ENCODE assay signal across 9 mouse cellular contexts in the genomic region with DNA sequence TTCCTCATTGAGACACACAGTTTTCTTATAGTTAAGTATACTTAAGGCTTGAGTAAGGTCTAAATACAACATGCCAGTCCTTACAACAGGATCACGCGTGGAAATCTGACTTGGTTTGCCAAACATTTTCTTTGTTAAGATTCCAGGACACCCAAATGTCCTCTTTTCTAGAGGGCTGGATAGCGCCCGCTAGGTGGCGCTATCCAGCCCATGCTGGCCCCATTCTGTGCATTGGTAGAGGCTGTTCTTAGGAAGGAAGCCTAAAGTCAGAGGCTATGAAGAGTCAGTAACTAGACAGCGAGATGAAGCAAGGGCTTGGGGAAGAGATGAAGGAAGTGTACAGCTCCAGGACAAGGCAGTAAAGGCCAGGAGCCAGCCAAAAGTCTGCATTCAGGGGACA. TPM values are rescaled to one million over a fixed set of nuclear protein-coding genes. Genes with fewer than 3 reads are reported as not detected.
DNase-seq lines count a peak whose midpoint lies in the region; TF ChIP-seq lines count a peak whose summit lies in the region.
"Had no signal": no experiment of that assay in that cellular context is flagged by ENCODE, and none has a peak within 500 bp of the region (broad histone marks: within the 10 kb centered on the region; RNA-seq: fewer than 3 reads in every experiment).

No protein-coding gene starts in this region.

- 22% methylated on average over 6 of the region's 6 CpGs for WGBS in forebrain, embryonic 10.5 days

- no peak overlapping the region for H3K4me2 ChIP-seq in CH12.LX (ENCODE audit: insufficient read depth, low read depth, poor library complexity, severe bottlenecking)
- H3K4me2 ChIP-seq: limb, embryonic 15.5 days had no signal

- no peak overlapping the region for H3K9ac ChIP-seq in CH12.LX (ENCODE audit: insufficient read depth, low read depth)
- H3K9ac ChIP-seq: limb, embryonic 15.5 days had no signal

- no peaks in the 10 kb centered on the region for H3K9me3 ChIP-seq in CH12.LX (replicated peaks; ENCODE audit: low read length)
- no peaks in the 10 kb centered on the region for H3K9me3 ChIP-seq in forebrain, embryonic 10.5 days
- H3K9me3 ChIP-seq: limb, embryonic 15.5 days had no signal

- TF ChIP-seq EP300 in CH12.LX (IDR thresholded peaks at IDR 0.05; ENCODE audit: low read length): no peak

- in situ Hi-C loops in CH12.LX (cut with MboI; ENCODE audit: low pct_ligation_motif_present, low pct_unique_long_range_greater_than_20kb, low sequenced_read_pairs): loop anchor here (25.0 kb wide), 2 partner anchors 149 to 449 kb away; no protein-coding TSS in a partner anchor

- H3K4me1 ChIP-seq in CH12.LX (ENCODE audit: control insufficient read depth in 1 of 2, insufficient read depth in 2 of 2): peaks cover 0 to 35% of the 10 kb centered on the region in 2 experiments; a peak in 3 of 4 replicates
- H3K4me1 ChIP-seq in forebrain, embryonic 10.5 days: peaks cover 22% of the 10 kb centered on the region

- TF ChIP-seq RAD21 in CH12.LX (IDR thresholded peaks at IDR 0.05; ENCODE audit: low read depth, low read length): peak; percentile 53

- no peak overlapping the region for H3K27ac ChIP-seq in CH12.LX (ENCODE audit: insufficient read depth, low read depth)
- no peak overlapping the region for H3K27ac ChIP-seq in forebrain, embryonic 10.5 days
- H3K27ac ChIP-seq: limb, embryonic 15.5 days had no signal

- H3K79me2 ChIP-seq in CH12.LX (replicated peaks; ENCODE audit: control insufficient read depth, extremely low read depth, insufficient read depth, poor library complexity, severe bottlenecking): no peaks in the 10 kb centered on the region

- DNase-seq in kidney, postnatal 10 days: peak; percentile 31
- DNase-seq in kidney, adult 18-20 months: no peak
- DNase-seq in CH12.LX (ENCODE audit: extremely low read depth): no peak
- DNase-seq in adipocyte (ENCODE audit: low spot score): peak; percentile 34
- DNase-seq in mesoderm, embryonic 11.5 days (ENCODE audit: low read depth, low spot score): peak; percentile 54
- no peak for DNase-seq in cerebellum, postnatal 10 days
- no peak for DNase-seq in forebrain, embryonic 10.5 days (ENCODE audit: extremely low spot score, low spot score)
- DNase-seq in urinary bladder, postnatal 4 days (ENCODE audit: low spot score in 2 of 2): no peak

- TF ChIP-seq POLR2A in CH12.LX (IDR thresholded peaks at IDR 0.05; ENCODE audit: low read depth, low read length): no peak

- H3K36me3 ChIP-seq in CH12.LX (replicated peaks in 1 of 2; ENCODE audit: control insufficient read depth in 1 of 2, insufficient read depth in 1 of 2, low read length in 1 of 2): peaks cover 47 to 91% of the 10 kb centered on the region in 2 experiments
- no peaks in the 10 kb centered on the region for H3K36me3 ChIP-seq in forebrain, embryonic 10.5 days (replicated peaks)
- H3K36me3 ChIP-seq: limb, embryonic 15.5 days had no signal

- dilution Hi-C loops in CH12.LX (cut with MboI; ENCODE audit: extremely low pct_ligation_motif_present, extremely low pct_unique_long_range_greater_than_20kb, low sequenced_read_pairs): no loop called here

- H3K27me3 ChIP-seq in CH12.LX (replicated peaks): no peaks in the 10 kb centered on the region
- H3K27me3 ChIP-seq in forebrain, embryonic 10.5 days (ENCODE audit: poor library complexity, severe bottlenecking): peaks cover 7% of the 10 kb centered on the region; the same call in 1 of the 2 replicates

- no peak overlapping the region for H3K4me3 ChIP-seq in CH12.LX (replicated peaks in 1 of 3; ENCODE audit: low read depth in 2 of 3, low read length in 2 of 3, poor library complexity in 1 of 3)
- H3K4me3 ChIP-seq in forebrain, embryonic 10.5 days: no peak overlapping the region
- H3K4me3 ChIP-seq: limb, embryonic 15.5 days had no signal

- TF ChIP-seq CTCF in CH12.LX (conservative IDR thresholded peaks at IDR 0.05 in 1 of 2, IDR thresholded peaks at IDR 0.05 in 1 of 2; ENCODE audit: low read depth in 2 of 2, low read length in 2 of 2): peak; percentile 54 to 77; a peak in 3 of 4 replicates

TF ChIP-seq in CH12.LX, 34 proteins besides CTCF, POLR2A, EP300 and RAD21:
- TF ChIP-seq POLR2AphosphoS2 (IDR thresholded peaks at IDR 0.05; ENCODE audit: low read depth, low read length): no peak
- TF ChIP-seq USF1 (IDR thresholded peaks at IDR 0.05; ENCODE audit: low read depth, low read length): no peak
- TF ChIP-seq RCOR1 (conservative IDR thresholded peaks at IDR 0.05; ENCODE audit: low read depth, low read length): no peak
- TF ChIP-seq JUN (IDR thresholded peaks at IDR 0.05; ENCODE audit: insufficient read depth, low read depth, low read length): no peak
- TF ChIP-seq SMC3 (IDR thresholded peaks at IDR 0.05; ENCODE audit: low read depth, low read length): peak; percentile 68

RNA-seq across cellular contexts. Expression of a gene that starts 49.9 kb away (rescaled TPM):
- total RNA-seq in CH12.LX (2012; rRNA removed) (137 and 162 TPM in 2 replicates), CH12.LX (2014; rRNA removed) (294 and 332 TPM in 2 replicates)
- 175 and 182 TPM in 2 replicates for polyA plus RNA-seq in CH12.LX (2012; ENCODE audit: insufficient read length, low read depth)
- polyA plus RNA-seq in forebrain, embryonic 10.5 days (2016; fragmentation: Nextera tagmentation; extraction: Ambion mirVana): 92.8 and 104 TPM in 2 replicates

Comparison
In these comparisons a context has a peak if more than half of its experiments do, and no peak if none do; other contexts are left out.
1. DNase-seq: peak in kidney, postnatal 10 days (single experiment), adipocyte (single experiment) and mesoderm, embryonic 11.5 days (single experiment); none in kidney, adult 18-20 months (single experiment), CH12.LX (single experiment), cerebellum, postnatal 10 days (0 of 2), forebrain, embryonic 10.5 days (single experiment) and urinary bladder, postnatal 4 days (0 of 2).